Mouse (Mus musculus) kidney, postnatal 10 days (tissue): ENCODE measurements around the gene Gbx2.

Source experiments
- DNase-seq: peaks from one replicate; pipeline ENCODE4 v3.0.0; 2021; ENCODE audit warnings: mixed read lengths

Gene Gbx2

GRCm38 (mm10) chr1:89934316-89935260 lies 3.6 kb upstream of the Gbx2 start:
- DNase-seq: no peak

- DNase-seq: peak; percentile 28
Observed at GRCm38 (mm10) chr1:89933786-89934185, 2.8 kb upstream of the Gbx2 start.

- DNase-seq: no peak
Observed at GRCm38 (mm10) chr1:89933028-89933427, 2.0 kb upstream of the Gbx2 start.

- no peak for DNase-seq
Observed at GRCm38 (mm10) chr1:89932616-89933015, 1.6 kb upstream of the Gbx2 start.

- DNase-seq: no peak
Observed at GRCm38 (mm10) chr1:89932021-89932423, 1.0 kb upstream of the Gbx2 start.

GRCm38 (mm10) chr1:89930551-89930950 lies 428 bp downstream of the Gbx2 start:
- DNase-seq: peak; percentile 34

GRCm38 (mm10) chr1:89929721-89930505 lies 1.1 kb downstream of the Gbx2 start:
- DNase-seq: peak; percentile 58

GRCm38 (mm10) chr1:89929181-89929580 lies 1.8 kb downstream of the Gbx2 start:
- no peak for DNase-seq

- peak; percentile 29 for DNase-seq
Observed at GRCm38 (mm10) chr1:89928676-89929075, 2.3 kb downstream of the Gbx2 start.

- DNase-seq: peak; percentile 53
Observed at GRCm38 (mm10) chr1:89927061-89927661, 3.8 kb downstream of the Gbx2 start.

GRCm38 (mm10) chr1:89926583-89927060 lies 4.4 kb downstream of the Gbx2 start:
- DNase-seq: no peak

- no peak for DNase-seq
Observed at GRCm38 (mm10) chr1:89925501-89926190, 5.3 kb downstream of the Gbx2 start.

GRCm38 (mm10) chr1:89923642-89924020 lies 7.3 kb downstream of the Gbx2 start:
- no peak for DNase-seq

- no peak for DNase-seq
Observed at GRCm38 (mm10) chr1:89922883-89923641, 7.9 kb downstream of the Gbx2 start.

- DNase-seq: no peak
Observed at GRCm38 (mm10) chr1:89922282-89922681, 8.7 kb downstream of the Gbx2 start.

GRCm38 (mm10) chr1:89921806-89922205 lies 9.2 kb downstream of the Gbx2 start:
- DNase-seq: no peak

GRCm38 (mm10) chr1:89919206-89919605 lies 11.8 kb downstream of the Gbx2 start:
- DNase-seq: no peak

- DNase-seq: no peak
Observed at GRCm38 (mm10) chr1:89918111-89918510, 12.9 kb downstream of the Gbx2 start.

- DNase-seq: no peak
Observed at GRCm38 (mm10) chr1:89913611-89914010, 17.4 kb downstream of the Gbx2 start.

GRCm38 (mm10) chr1:89912392-89912791 lies 18.6 kb downstream of the Gbx2 start:
- DNase-seq: peak; percentile 53

- no peak for DNase-seq
Observed at GRCm38 (mm10) chr1:89909796-89910195, 21.2 kb downstream of the Gbx2 start.

GRCm38 (mm10) chr1:89902641-89903040 lies 28.3 kb downstream of the Gbx2 start:
- no peak for DNase-seq
